Mouse (Mus musculus) pancreas, adult 10 weeks (tissue): ENCODE measurements around the gene Sdr39u1. TPM values are rescaled to one million over a fixed set of nuclear protein-coding genes. Genes with fewer than 3 reads are reported as not detected.

ENCODE experiments used
- polyA plus RNA-seq: library from polyadenylated mRNA; stranded (reverse); fragments of 350-450 nt; fragmentation: Illumina TruSeq; extraction: RNeasy Lipid Tissue Mini Kit (QIAGEN cat#74804); gene quantifications from one replicate; pipeline ENCODE4 v1.2.3, GENCODE M21; 2015; ENCODE audit warnings: low read depth, low replicate concordance; ENCODE audit not compliant: insufficient read depth

The Sdr39u1 gene
- polyA plus RNA-seq: 11.8 TPM

DNA sequence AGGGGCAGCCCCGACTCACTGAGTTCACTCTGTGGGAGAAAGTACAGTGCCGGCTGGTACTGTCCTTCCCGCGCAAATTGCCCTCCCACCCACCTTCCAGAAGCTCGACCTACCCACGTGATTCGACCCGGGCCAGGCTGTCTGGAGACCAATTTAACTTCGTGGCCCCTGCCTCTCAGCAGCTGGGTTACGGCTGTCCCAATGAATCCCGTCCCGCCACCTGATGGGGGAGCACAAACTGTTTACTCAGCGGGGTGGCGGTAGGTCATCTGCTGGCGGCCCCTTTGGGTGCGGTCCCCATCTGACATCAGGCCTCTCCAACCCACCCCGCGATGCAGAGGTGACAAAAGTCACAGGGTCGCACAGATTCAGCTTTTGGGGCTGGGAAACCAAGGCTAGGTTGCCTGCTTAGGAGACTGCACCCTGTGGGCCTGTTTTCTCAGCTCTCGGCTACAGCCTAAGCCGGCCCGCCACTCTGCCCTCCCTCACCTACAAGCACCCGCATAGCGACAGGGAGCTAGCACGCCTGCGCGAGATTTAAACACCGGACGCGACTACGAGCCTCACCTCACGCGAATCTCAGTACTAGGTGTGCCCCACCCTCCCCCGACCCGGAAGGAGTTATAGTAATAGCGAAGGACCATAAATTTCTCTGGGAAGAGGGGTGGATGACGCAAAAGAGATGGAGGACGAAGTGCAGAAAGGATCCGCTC lies at the start of gene Sdr39u1:
Gene Sdr39u1 (minus strand): TSS at position 593 of the 713 bp plus-strand sequence.

DNA sequence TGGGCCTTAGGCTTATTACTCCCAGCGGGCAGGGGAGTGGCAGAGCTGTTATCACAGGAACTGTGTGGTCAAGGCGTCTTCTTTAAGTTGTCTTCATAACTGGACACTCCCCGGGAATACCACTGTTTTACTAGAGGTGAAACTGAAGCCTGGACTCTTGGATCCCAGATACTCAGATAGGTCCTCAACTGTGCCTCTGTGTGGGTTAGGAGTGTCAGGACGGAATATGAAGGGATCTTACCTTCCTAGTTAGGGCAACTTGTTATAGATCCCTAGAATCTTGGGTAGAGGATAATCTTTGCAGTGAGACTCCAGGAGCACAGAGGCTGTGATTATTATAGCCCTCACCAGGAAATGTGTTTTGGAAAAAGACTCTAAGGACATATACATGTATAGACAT lies 44.5 kb upstream of the Sdr39u1 start, which contains the start of gene Cma1:
Gene Cma1 (minus strand): TSS at position 101 of the 400 bp plus-strand sequence.

DNA sequence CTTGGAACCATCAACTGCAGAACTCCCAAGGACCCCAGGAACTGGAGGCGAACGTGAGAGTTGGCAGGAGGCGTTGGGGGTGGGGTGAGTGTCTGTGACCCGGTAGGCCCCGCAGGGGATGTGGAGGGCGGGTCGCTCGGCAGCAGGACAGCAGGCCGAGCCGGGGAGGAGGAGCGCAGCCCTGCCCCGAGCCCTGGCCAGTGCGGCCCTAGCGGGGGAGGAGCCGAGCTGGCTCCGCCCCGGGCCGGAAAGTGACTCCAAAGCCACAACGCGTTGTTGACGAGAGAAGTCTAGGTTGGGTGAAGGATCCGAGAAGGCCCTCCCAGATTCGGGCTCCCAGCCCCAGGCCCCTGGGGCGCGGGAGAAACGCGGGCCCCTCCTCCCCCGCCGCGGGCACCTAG lies 15.4 kb downstream of the Sdr39u1 start, which contains the start of gene Khnyn:
Gene Khnyn (plus strand): TSS at position 235 of the 401 bp plus-strand sequence.

DNA sequence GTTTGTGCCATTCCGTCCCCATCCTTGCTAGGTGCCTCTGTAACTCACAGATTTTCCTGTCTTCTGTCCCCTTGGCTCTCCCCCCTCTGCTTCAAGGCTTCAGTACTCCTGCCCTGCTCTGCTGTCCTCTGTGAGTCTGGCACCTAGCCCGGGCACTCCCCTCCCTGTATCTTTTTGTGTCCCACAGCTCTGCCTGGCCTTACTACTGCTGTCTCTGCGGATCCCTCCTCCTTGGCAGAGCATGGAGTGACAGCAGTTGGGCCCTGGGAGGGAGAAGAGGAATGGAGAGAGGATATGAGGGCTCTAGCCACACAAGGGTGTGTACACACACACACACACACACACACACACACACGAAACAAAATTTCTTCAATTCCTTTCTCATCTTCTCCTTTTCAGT lies 15.9 kb downstream of the Sdr39u1 start, which contains the start of gene Cbln3:
Gene Cbln3 (minus strand): TSS at position 227 of the 400 bp plus-strand sequence.

DNA sequence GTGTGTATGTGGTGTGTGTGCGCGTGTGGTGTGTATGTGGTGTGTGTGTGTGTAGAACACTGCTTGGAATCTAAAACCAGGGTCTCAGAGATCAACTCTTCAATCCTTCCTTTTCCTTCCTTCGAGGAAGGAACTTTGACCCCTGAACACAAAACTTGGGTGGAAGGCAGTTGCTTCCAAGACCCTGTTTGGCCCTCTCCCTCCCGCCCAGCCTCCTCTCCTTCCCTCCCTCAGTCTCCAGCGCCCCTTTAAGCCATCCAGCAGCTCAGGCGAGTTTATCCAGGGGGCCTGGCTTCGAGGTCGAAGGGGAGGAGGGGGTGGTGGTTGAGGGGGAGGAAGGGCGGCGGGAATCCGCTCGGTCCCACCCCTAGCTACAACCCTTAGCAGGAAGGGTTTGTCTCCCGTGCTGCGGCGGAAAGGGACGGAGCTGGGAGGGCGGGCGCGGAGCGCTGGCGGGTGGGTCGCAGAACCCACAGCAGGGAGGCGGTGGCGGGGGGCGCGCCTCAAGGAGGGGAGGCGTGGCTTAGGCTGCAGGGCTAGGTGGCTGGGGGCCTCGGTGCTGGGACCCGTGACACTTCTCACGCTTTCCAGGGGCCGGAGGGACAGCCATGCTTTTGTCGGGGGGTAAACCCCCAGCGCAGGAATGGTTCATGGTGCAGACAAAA lies 46.3 kb downstream of the Sdr39u1 start, which contains the start of gene Nynrin:
Gene Nynrin (plus strand): TSS at position 390 of the 665 bp plus-strand sequence.

Other genes starting within 250 kb of the Sdr39u1 start
- gene Mdp1, start 239.8 kb downstream of the Sdr39u1 start, polyA plus RNA-seq: 8.9 TPM
- gene Gmpr2, start 228.4 kb downstream of the Sdr39u1 start, polyA plus RNA-seq: 5.6 TPM
- 60.9 TPM for gene Nedd8, start 228.2 kb downstream of the Sdr39u1 start, polyA plus RNA-seq
- 5.5 TPM for gene Tinf2, start 218.5 kb downstream of the Sdr39u1 start, polyA plus RNA-seq
- gene Tgm1, start 186.4 kb downstream of the Sdr39u1 start, polyA plus RNA-seq: 0.30 TPM
- gene Rabggta, start 178.0 kb downstream of the Sdr39u1 start, polyA plus RNA-seq: 9.4 TPM
- 28.8 TPM for gene Dhrs1, start 154.6 kb downstream of the Sdr39u1 start, polyA plus RNA-seq
- 2.8 TPM for gene Nop9, start 154.6 kb downstream of the Sdr39u1 start, polyA plus RNA-seq
- not detected for gene Cideb, start 141.8 kb downstream of the Sdr39u1 start, polyA plus RNA-seq
- gene Ltb4r2, start 138.9 kb downstream of the Sdr39u1 start, polyA plus RNA-seq: not detected
- gene Ltb4r1, start 134.3 kb downstream of the Sdr39u1 start, polyA plus RNA-seq: not detected
- 14.4 TPM for gene Adcy4, start 116.2 kb downstream of the Sdr39u1 start, polyA plus RNA-seq
- 2.2 TPM for gene Ripk3, start 111.4 kb downstream of the Sdr39u1 start, polyA plus RNA-seq
- 5.5 TPM for gene Nfatc4, start 77.1 kb downstream of the Sdr39u1 start, polyA plus RNA-seq
- gene Nynrin, start 46.3 kb downstream of the Sdr39u1 start, polyA plus RNA-seq: 2.1 TPM
- not detected for gene Cbln3, start 15.9 kb downstream of the Sdr39u1 start, polyA plus RNA-seq
- gene Khnyn, start 15.3 kb downstream of the Sdr39u1 start, polyA plus RNA-seq: 5.2 TPM
- 2.5 TPM for gene Cma1, start 44.4 kb upstream of the Sdr39u1 start, polyA plus RNA-seq
- not detected for gene Cma2, start 50.7 kb upstream of the Sdr39u1 start, polyA plus RNA-seq
- not detected for gene Mcpt1, start 117.7 kb upstream of the Sdr39u1 start, polyA plus RNA-seq
- not detected for gene Mcpt9, start 130.2 kb upstream of the Sdr39u1 start, polyA plus RNA-seq
- gene Mcpt2, start 141.7 kb upstream of the Sdr39u1 start, polyA plus RNA-seq: not detected
- gene Mcpt4, start 162.0 kb upstream of the Sdr39u1 start, polyA plus RNA-seq: not detected
- not detected for gene Mcpt8, start 185.0 kb upstream of the Sdr39u1 start, polyA plus RNA-seq
- not detected for gene Ctsg, start 202.3 kb upstream of the Sdr39u1 start, polyA plus RNA-seq
- gene Gzme, start 220.3 kb upstream of the Sdr39u1 start, polyA plus RNA-seq: not detected
- not detected for gene Gzmd, start 232.3 kb upstream of the Sdr39u1 start, polyA plus RNA-seq